Mouse (Mus musculus): ENCODE data around the gene Dohh.

- TF ChIP-seq CTCF (IDR thresholded peaks at IDR 0.05) (no peak), EP300 (IDR thresholded peaks at IDR 0.05) (0 out of 2 replicates have a peak, but pooled peaks have one; percentile 6)
Observed at GRCm38 (mm10) chr10:81411471-81412400, 27.5 kb downstream of the Dohh start.
